Mouse (Mus musculus) intestine, embryonic 14.5 days (tissue): ENCODE measurements around the gene Klc3. TPM values are rescaled to one million over a fixed set of nuclear protein-coding genes. Genes with fewer than 3 reads are reported as not detected.
A peak's percentile ranks its signal among the peaks of the same experiment; 100 is the strongest.

Experiments
- ATAC-seq: fragments of 200-750 bp; cut with Nextera tagmentation; replicated peaks from 2 replicates; pipeline ENCODE4 v1.8.0; 2017; ENCODE audit warnings: low read depth, moderate number of reproducible peaks, moderate TSS enrichment, moderate library complexity; ENCODE audit not compliant: low FRiP score, low TSS enrichment
- DNase-seq: peaks from one replicate; pipeline ENCODE4 v3.0.0-alpha.2; 2018; ENCODE audit warnings: low spot score
- H3K27ac ChIP-seq: fragments of 300-500 bp; sonication (generic); 2 replicates; pipeline ENCODE4 v1.5.1; 2014; ENCODE audit warnings: low read depth, mild to moderate bottlenecking, control low read depth
- H3K27me3 ChIP-seq: fragments of 300-500 bp; sonication (generic); replicated peaks from 2 replicates; pipeline ENCODE4 v1.6.1; 2014; ENCODE audit warnings: low read length, control low read depth; ENCODE audit not compliant: control insufficient read depth, insufficient read depth
- H3K36me3 ChIP-seq: fragments of 300-500 bp; sonication (generic); 2 replicates; pipeline ENCODE4 v1.6.1; 2014; ENCODE audit warnings: low read length, control low read depth; ENCODE audit not compliant: control insufficient read depth, insufficient read depth
- H3K4me1 ChIP-seq: fragments of 300-500 bp; sonication (generic); replicated peaks from 2 replicates; pipeline ENCODE4 v1.6.1; 2014; ENCODE audit warnings: low read length, control low read depth, mixed read lengths; ENCODE audit not compliant: control insufficient read depth, insufficient read depth
- H3K4me2 ChIP-seq: fragments of 300-500 bp; sonication (generic); 2 replicates; pipeline ENCODE4 v1.6.1; 2014; ENCODE audit warnings: low read length
- H3K4me3 ChIP-seq: fragments of 300-500 bp; sonication (generic); 2 replicates; pipeline ENCODE4 v1.5.1; 2014; ENCODE audit warnings: low read depth, low read length, control low read depth, mixed read lengths
- H3K9ac ChIP-seq: fragments of 300-500 bp; sonication (generic); 2 replicates; pipeline ENCODE4 v1.6.1; 2014; ENCODE audit warnings: mild to moderate bottlenecking, low read length
- H3K9me3 ChIP-seq: fragments of 300-500 bp; sonication (generic); 2 replicates; pipeline ENCODE4 v1.6.1; 2016; ENCODE audit warnings: low read length, control low read depth; ENCODE audit not compliant: control insufficient read depth
- WGBS: fragments of 180-500 bp; shearing (Covaris S2); extraction: QIAGEN DNeasy Blood & Tissue Kit; methylation state at CpG from one replicate; pipeline ENCODE4 v1.1.7; 2014; 5-methylcytosine and 5-hydroxymethylcytosine counted together
- polyA plus RNA-seq: library from polyadenylated mRNA; unstranded; fragments of >200 nt; fragmentation: Nextera tagmentation; extraction: Ambion mirVana; gene quantifications from 2 replicates; pipeline ENCODE4 v1.2.1, GENCODE M21; 2014

The Klc3 gene
- polyA plus RNA-seq, 1 experiment from 2014 or later, result 3.4 TPM

GRCm38 (mm10) chr7:19420121-19420520 is 16.2 kb upstream of the Klc3 start:
- DNase-seq (no peak), ATAC-seq (no peak)
- H3K4me2 ChIP-seq, result no peak overlapping the region
- no peaks in the 10 kb centered on the region; the same call in 1 of the 2 replicates for H3K4me1 ChIP-seq
- 5% methylated on average over 28 of the region's 28 CpGs for WGBS
- no peaks in the 10 kb centered on the region for H3K9me3 ChIP-seq
- H3K36me3 ChIP-seq, result peaks cover 6% of the 10 kb centered on the region
- H3K27me3 ChIP-seq, result peaks cover 40% of the 10 kb centered on the region
- H3K4me3 ChIP-seq, result no peak overlapping the region
- no peak overlapping the region for H3K27ac ChIP-seq
- no peak overlapping the region for H3K9ac ChIP-seq

GRCm38 (mm10) chr7:19416590-19416989 is 12.7 kb upstream of the Klc3 start:
- H3K4me2 ChIP-seq, result no peak overlapping the region
- H3K27ac ChIP-seq, result no peak overlapping the region
- no peaks in the 10 kb centered on the region for H3K9me3 ChIP-seq
- H3K27me3 ChIP-seq, result peaks cover 34% of the 10 kb centered on the region
- H3K4me3 ChIP-seq, result no peak overlapping the region
- 63% methylated on average over 15 of the region's 15 CpGs for WGBS
- DNase-seq (no peak), ATAC-seq (no peak)
- H3K9ac ChIP-seq, result no peak overlapping the region
- no peaks in the 10 kb centered on the region; the same call in 1 of the 2 replicates for H3K4me1 ChIP-seq
- H3K36me3 ChIP-seq, result no peaks in the 10 kb centered on the region

- Histone ChIP-seq H3K9ac (no peak overlapping the region), H3K4me3 (no peak overlapping the region), H3K4me1 (no peaks in the 10 kb centered on the region), H3K9me3 (no peaks in the 10 kb centered on the region), H3K27ac (no peak overlapping the region), H3K4me2 (no peak overlapping the region), H3K36me3 (no peaks in the 10 kb centered on the region), H3K27me3 (peaks cover 5% of the 10 kb centered on the region; the same call in 1 of the 2 replicates)
- 80% methylated on average over 3 of the region's 3 CpGs for whole genome bisulfite sequencing
- ATAC-seq (no peak), DNase-seq (no peak)
Observed at GRCm38 (mm10) chr7:19413525-19413924, 9.6 kb upstream of the Klc3 start.

GRCm38 (mm10) chr7:19411783-19412182 is 7.9 kb upstream of the Klc3 start:
- no peak overlapping the region for H3K27ac ChIP-seq
- no peaks in the 10 kb centered on the region for H3K4me1 ChIP-seq
- ATAC-seq, result no peak
- no peak for DNase-seq
- no peak overlapping the region for H3K4me3 ChIP-seq
- no peaks in the 10 kb centered on the region for H3K36me3 ChIP-seq
- H3K27me3 ChIP-seq, result no peaks in the 10 kb centered on the region
- no peak overlapping the region for H3K4me2 ChIP-seq
- no peaks in the 10 kb centered on the region for H3K9me3 ChIP-seq
- no peak overlapping the region for H3K9ac ChIP-seq
- WGBS, result 80% methylated on average over 5 of the region's 5 CpGs

- Histone ChIP-seq H3K36me3 (no peaks in the 10 kb centered on the region), H3K4me1 (no peaks in the 10 kb centered on the region), H3K4me2 (no peak overlapping the region), H3K27me3 (0 out of 2 replicates have a peak, but pooled peaks cover 6% of the 10 kb centered on the region), H3K9me3 (no peaks in the 10 kb centered on the region), H3K27ac (no peak overlapping the region), H3K9ac (no peak overlapping the region), H3K4me3 (no peak overlapping the region)
- DNase-seq (no peak), ATAC-seq (no peak)
- 83% methylated on average over 11 of the region's 11 CpGs for WGBS
Observed at GRCm38 (mm10) chr7:19410766-19411344, 7.0 kb upstream of the Klc3 start.

- H3K9ac ChIP-seq, result no peak overlapping the region
- H3K9me3 ChIP-seq, result no peaks in the 10 kb centered on the region
- peaks cover 11% of the 10 kb centered on the region for H3K27me3 ChIP-seq
- DNase-seq (no peak), ATAC-seq (no peak)
- no peaks in the 10 kb centered on the region for H3K4me1 ChIP-seq
- WGBS, result 48% methylated on average over 6 of the region's 6 CpGs
- H3K27ac ChIP-seq, result no peak overlapping the region
- no peak overlapping the region for H3K4me3 ChIP-seq
- H3K4me2 ChIP-seq, result no peak overlapping the region
- no peaks in the 10 kb centered on the region for H3K36me3 ChIP-seq
Observed at GRCm38 (mm10) chr7:19409753-19410152, 5.8 kb upstream of the Klc3 start.

GRCm38 (mm10) chr7:19405417-19405816 is 1.5 kb upstream of the Klc3 start:
- Histone ChIP-seq H3K27ac (no peak overlapping the region), H3K4me1 (no peaks in the 10 kb centered on the region), H3K9me3 (peaks cover 4% of the 10 kb centered on the region; the same call in 1 of the 2 replicates), H3K27me3 (peaks cover 36% of the 10 kb centered on the region), H3K4me3 (0 out of 2 replicates have a peak overlapping the region, but pooled peaks have one; percentile 8), H3K36me3 (no peaks in the 10 kb centered on the region), H3K4me2 (peak overlapping the region; percentile 34; the same call in 1 of the 2 replicates), H3K9ac (no peak overlapping the region)
- peak; percentile 98 for DNase-seq
- ATAC-seq, result 0 out of 2 replicates have a peak, but pooled peaks have one; percentile 30
- WGBS, result 6% methylated on average over 19 of the region's 19 CpGs

GRCm38 (mm10) chr7:19404476-19404875 is 572 bp upstream of the Klc3 start, which contains the start of gene Ckm:
Ckm (plus strand) TSS chr7:19404776.
- 50% methylated on average over 7 of the region's 7 CpGs for WGBS
- H3K9me3 ChIP-seq, result peaks cover 4% of the 10 kb centered on the region; the same call in 1 of the 2 replicates
- peak within 1 kb of the TSS; percentile 98 for H3K4me2 ChIP-seq
- peaks cover 36% of the 10 kb centered on the region for H3K27me3 ChIP-seq
- no peak for DNase-seq
- H3K36me3 ChIP-seq, result no peaks in the 10 kb centered on the region
- no peak for ATAC-seq
- H3K4me3 ChIP-seq, result peak within 1 kb of the TSS; percentile 58
- no peaks in the 10 kb centered on the region for H3K4me1 ChIP-seq
- H3K27ac ChIP-seq, result no peak within 1 kb of the TSS
- H3K9ac ChIP-seq, result peak within 1 kb of the TSS; percentile 41

GRCm38 (mm10) chr7:19402535-19403112 is 1.3 kb downstream of the Klc3 start:
- H3K36me3 ChIP-seq, result no peaks in the 10 kb centered on the region
- no peak overlapping the region for H3K4me3 ChIP-seq
- no peak overlapping the region for H3K27ac ChIP-seq
- no peak overlapping the region for H3K4me2 ChIP-seq
- no peaks in the 10 kb centered on the region for H3K4me1 ChIP-seq
- 86% methylated on average over 9 of the region's 9 CpGs for WGBS
- no peak for DNase-seq
- H3K9ac ChIP-seq, result no peak overlapping the region
- no peak for ATAC-seq
- H3K27me3 ChIP-seq, result peaks cover 36% of the 10 kb centered on the region
- H3K9me3 ChIP-seq, result peaks cover 4% of the 10 kb centered on the region; the same call in 1 of the 2 replicates
